Mouse (Mus musculus): ENCODE measurements around the gene Cadps2. TPM values are rescaled to one million over a fixed set of nuclear protein-coding genes. Genes with fewer than 3 reads are reported as not detected.

The Cadps2 gene
- total RNA-seq (2014; rRNA removed) = 17.9 and 19.5 TPM in 2 replicates
- polyA plus RNA-seq (2012; rRNA removed) = 2.7 TPM in 2 replicates

DNA sequence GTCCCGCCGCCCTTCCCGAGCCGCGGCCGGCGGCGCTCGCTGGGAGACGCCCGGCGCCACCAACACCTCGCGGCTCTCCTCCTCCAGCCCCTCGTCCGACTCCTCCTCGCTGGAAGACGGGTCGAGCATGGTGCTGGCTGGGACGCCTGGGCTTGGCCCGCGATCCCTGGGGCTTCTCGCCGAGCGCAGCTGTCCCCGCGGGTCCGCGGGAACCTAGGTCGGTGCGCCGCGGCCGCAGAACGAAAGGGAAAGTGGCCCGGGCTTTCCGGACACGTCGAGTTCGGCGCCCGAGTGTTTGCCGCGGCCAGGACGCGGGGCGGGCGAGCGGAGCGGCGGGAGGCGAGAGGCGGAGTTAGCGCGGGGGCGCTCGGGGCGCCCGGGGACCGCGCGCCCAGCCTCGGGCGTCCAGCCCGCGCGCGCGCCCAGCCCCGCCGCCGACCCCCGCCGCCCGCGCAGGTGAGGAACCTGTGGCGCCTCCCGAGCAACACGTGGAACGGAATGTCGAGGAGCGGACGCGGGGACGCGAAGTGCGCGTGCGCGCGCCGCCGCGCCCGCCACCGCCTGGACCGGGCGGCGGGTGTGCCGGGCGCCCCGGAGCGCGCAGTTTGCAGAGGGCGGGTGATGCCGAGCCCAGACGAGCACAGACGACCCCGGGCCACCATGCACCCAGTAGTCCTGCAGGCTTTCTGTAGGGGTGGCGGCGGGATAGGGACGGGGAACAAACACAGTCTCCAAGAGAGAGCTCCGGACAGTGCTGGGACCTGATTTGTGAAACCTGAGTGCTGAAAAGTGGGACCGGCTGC is at the start of gene Cadps2:
TSS of gene Cadps2 (minus strand) at position 413 of the 803 bp plus-strand sequence.
- Histone ChIP-seq H3K9ac (ENCODE audit: low read depth, low read length) (peak within 1 kb of the TSS; percentile 84), H3K79me2 (ENCODE audit: control insufficient read depth, insufficient read depth, low read length) (peaks cover 6% of the 10 kb centered on the region; the same call in 1 of the 2 replicates), H3K27ac (replicated peaks; ENCODE audit: insufficient read depth, low read depth, low read length) (peak within 1 kb of the TSS; percentile 45), H3K4me1 (ENCODE audit: control insufficient read depth, insufficient read depth, low read length) (peaks cover 7% of the 10 kb centered on the region), H3K27me3 (ENCODE audit: control insufficient read depth, insufficient read depth, low read length) (no peaks in the 10 kb centered on the region), H3K4me3 (ENCODE audit: insufficient read depth, low read depth, low read length) (peak within 1 kb of the TSS; percentile 76), H3K36me3 (ENCODE audit: control insufficient read depth, insufficient read depth, low read length) (no peaks in the 10 kb centered on the region)
- under 1% methylated on average over 109 of the region's 114 CpGs for WGBS
- TF ChIP-seq POLR2A (IDR thresholded peaks at IDR 0.05; ENCODE audit: extremely low read depth, insufficient read depth, low read length) (0 out of 2 replicates have a peak, but pooled peaks have one; percentile 31), CTCF (IDR thresholded peaks at IDR 0.05; ENCODE audit: low read depth, low read length) (no peak)
- DNase-seq (ENCODE audit: extremely low read depth, low read depth, low spot score) = peak; percentile 45

DNA sequence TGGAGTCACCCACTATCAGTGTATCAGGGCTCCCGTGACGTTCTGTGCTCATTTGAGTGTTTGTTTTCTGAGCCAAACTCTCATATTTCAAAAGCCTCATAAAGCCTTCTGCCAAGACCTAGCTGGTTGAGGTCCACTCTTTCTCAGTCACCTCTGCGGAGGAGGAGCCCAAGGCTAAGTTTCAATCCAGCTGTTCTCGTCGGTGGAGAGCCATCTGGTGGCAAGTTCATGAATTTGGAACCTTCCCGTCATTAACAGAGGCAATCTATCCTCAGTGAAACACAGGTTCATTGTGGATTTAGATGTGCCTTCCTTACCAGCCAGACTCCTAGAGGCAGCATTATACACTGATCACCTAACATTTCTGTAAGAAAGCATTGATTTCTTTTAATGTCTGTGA is 47.2 kb upstream of the Cadps2 start:
- DNase-seq (ENCODE audit: extremely low read depth, low read depth, low spot score) = peak; percentile 68
- no peak overlapping the region for H3K4me3 ChIP-seq (ENCODE audit: insufficient read depth, low read depth, low read length)
- no peak overlapping the region for H3K9ac ChIP-seq (ENCODE audit: low read depth, low read length)
- 4% methylated on average over 6 of the region's 6 CpGs for WGBS
- no peaks in the 10 kb centered on the region for H3K4me1 ChIP-seq (ENCODE audit: control insufficient read depth, insufficient read depth, low read length)
- H3K27ac ChIP-seq (replicated peaks; ENCODE audit: insufficient read depth, low read depth, low read length) = no peak overlapping the region
- H3K27me3 ChIP-seq (ENCODE audit: control insufficient read depth, insufficient read depth, low read length) = no peaks in the 10 kb centered on the region
- H3K79me2 ChIP-seq (ENCODE audit: control insufficient read depth, insufficient read depth, low read length) = no peaks in the 10 kb centered on the region
- TF ChIP-seq POLR2A (IDR thresholded peaks at IDR 0.05; ENCODE audit: extremely low read depth, insufficient read depth, low read length) = no peak
- TF ChIP-seq CTCF (IDR thresholded peaks at IDR 0.05; ENCODE audit: low read depth, low read length) = peak; percentile 66
- no peaks in the 10 kb centered on the region for H3K36me3 ChIP-seq (ENCODE audit: control insufficient read depth, insufficient read depth, low read length)

GRCm38 (mm10) chr6:23876765-23877408 is 37.7 kb upstream of the Cadps2 start:
- no peak for TF ChIP-seq CTCF (IDR thresholded peaks at IDR 0.05; ENCODE audit: low read depth, low read length)
- TF ChIP-seq POLR2A (IDR thresholded peaks at IDR 0.05; ENCODE audit: extremely low read depth, insufficient read depth, low read length) = no peak
- Histone ChIP-seq H3K27me3 (ENCODE audit: control insufficient read depth, insufficient read depth, low read length) (no peaks in the 10 kb centered on the region), H3K4me1 (ENCODE audit: control insufficient read depth, insufficient read depth, low read length) (no peaks in the 10 kb centered on the region), H3K9ac (ENCODE audit: low read depth, low read length) (no peak overlapping the region), H3K27ac (replicated peaks; ENCODE audit: insufficient read depth, low read depth, low read length) (no peak overlapping the region), H3K36me3 (ENCODE audit: control insufficient read depth, insufficient read depth, low read length) (no peaks in the 10 kb centered on the region), H3K4me3 (ENCODE audit: insufficient read depth, low read depth, low read length) (no peak overlapping the region), H3K79me2 (ENCODE audit: control insufficient read depth, insufficient read depth, low read length) (no peaks in the 10 kb centered on the region)
- DNase-seq (ENCODE audit: extremely low read depth, low read depth, low spot score) = no peak
- WGBS = 79% methylated on average over 4 of the region's 4 CpGs

DNA sequence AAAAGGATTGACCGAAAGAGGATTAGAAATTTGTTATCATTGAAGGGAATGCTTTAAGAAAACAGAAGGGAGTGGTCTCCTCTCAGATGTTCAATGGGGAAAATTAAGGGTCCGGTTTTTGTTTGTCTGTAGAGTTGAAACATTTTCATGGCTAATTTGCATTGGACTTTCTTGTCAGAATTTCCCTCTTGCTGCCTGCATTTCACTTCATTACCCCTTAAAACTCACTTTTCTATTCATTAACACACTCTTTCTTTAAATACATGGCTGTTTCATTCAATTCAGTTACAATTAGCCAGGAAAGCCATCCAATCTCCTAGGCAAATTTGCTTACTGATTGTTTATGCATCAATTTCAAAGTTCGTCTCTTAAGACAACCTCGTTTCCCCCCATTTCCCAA is 37.1 kb upstream of the Cadps2 start:
- Histone ChIP-seq H3K79me2 (ENCODE audit: control insufficient read depth, insufficient read depth, low read length) (no peaks in the 10 kb centered on the region), H3K27ac (replicated peaks; ENCODE audit: insufficient read depth, low read depth, low read length) (no peak overlapping the region), H3K36me3 (ENCODE audit: control insufficient read depth, insufficient read depth, low read length) (no peaks in the 10 kb centered on the region), H3K9ac (ENCODE audit: low read depth, low read length) (no peak overlapping the region), H3K4me3 (ENCODE audit: insufficient read depth, low read depth, low read length) (no peak overlapping the region), H3K27me3 (ENCODE audit: control insufficient read depth, insufficient read depth, low read length) (no peaks in the 10 kb centered on the region), H3K4me1 (ENCODE audit: control insufficient read depth, insufficient read depth, low read length) (no peaks in the 10 kb centered on the region)
- 37% methylated on average over 4 of the region's 4 CpGs for WGBS
- no peak for DNase-seq (ENCODE audit: extremely low read depth, low read depth, low spot score)
- TF ChIP-seq POLR2A (IDR thresholded peaks at IDR 0.05; ENCODE audit: extremely low read depth, insufficient read depth, low read length) (no peak), CTCF (IDR thresholded peaks at IDR 0.05; ENCODE audit: low read depth, low read length) (no peak)

DNA sequence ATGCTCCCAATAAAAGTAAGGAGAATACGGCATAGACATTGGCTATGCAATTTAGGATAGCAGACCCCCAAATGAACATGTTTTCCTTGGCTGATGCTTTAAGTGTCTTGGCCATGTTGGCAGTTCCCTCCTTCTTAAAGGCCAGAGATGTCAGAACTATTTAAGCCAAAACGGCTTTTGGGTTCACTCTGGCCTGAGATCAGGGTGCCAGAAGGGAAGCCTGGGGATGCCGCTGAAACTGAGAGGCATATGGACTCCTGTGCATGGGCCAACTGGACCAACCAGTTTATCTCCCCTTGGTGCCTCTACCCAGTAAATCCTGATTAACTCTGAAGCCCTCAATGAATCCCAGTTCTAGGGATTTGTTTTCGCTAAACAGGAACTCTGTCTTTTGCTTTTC is 34.6 kb upstream of the Cadps2 start:
- DNase-seq (ENCODE audit: extremely low read depth, low read depth, low spot score) = no peak
- no peaks in the 10 kb centered on the region for H3K27me3 ChIP-seq (ENCODE audit: control insufficient read depth, insufficient read depth, low read length)
- no peak overlapping the region for H3K27ac ChIP-seq (replicated peaks; ENCODE audit: insufficient read depth, low read depth, low read length)
- WGBS = 85% methylated on average over 4 of the region's 4 CpGs
- no peak overlapping the region for H3K9ac ChIP-seq (ENCODE audit: low read depth, low read length)
- no peaks in the 10 kb centered on the region for H3K36me3 ChIP-seq (ENCODE audit: control insufficient read depth, insufficient read depth, low read length)
- TF ChIP-seq CTCF (IDR thresholded peaks at IDR 0.05; ENCODE audit: low read depth, low read length) (no peak), POLR2A (IDR thresholded peaks at IDR 0.05; ENCODE audit: extremely low read depth, insufficient read depth, low read length) (no peak)
- no peak overlapping the region for H3K4me3 ChIP-seq (ENCODE audit: insufficient read depth, low read depth, low read length)
- no peaks in the 10 kb centered on the region for H3K4me1 ChIP-seq (ENCODE audit: control insufficient read depth, insufficient read depth, low read length)
- no peaks in the 10 kb centered on the region for H3K79me2 ChIP-seq (ENCODE audit: control insufficient read depth, insufficient read depth, low read length)

Data from liver, adult 2 months (tissue).